Mouse (Mus musculus) kidney, embryonic 14.5 days (tissue): ENCODE data around the gene Cmtr1. TPM values are rescaled to one million over a fixed set of nuclear protein-coding genes. Genes with fewer than 3 reads are reported as not detected.
A peak's percentile ranks its signal among the peaks of the same experiment; 100 is the strongest.

Experiments
- ATAC-seq: fragments of 200-750 bp; cut with Nextera tagmentation; 2 replicates; pipeline ENCODE4 v1.8.0; 2017; ENCODE audit warnings: moderate number of reproducible peaks, mild to moderate bottlenecking, moderate TSS enrichment, moderate library complexity; ENCODE audit not compliant: low FRiP score, low TSS enrichment
- H3K27ac ChIP-seq: fragments of 300-500 bp; sonication (generic); 2 replicates; pipeline ENCODE4 v1.5.1; 2014; ENCODE audit warnings: low read depth, mild to moderate bottlenecking, low read length, moderate library complexity, mixed read lengths
- H3K27me3 ChIP-seq: fragments of 300-500 bp; sonication (generic); 2 replicates; pipeline ENCODE4 v1.6.1; 2014; ENCODE audit warnings: mild to moderate bottlenecking, low read length; ENCODE audit not compliant: control insufficient read depth, insufficient read depth
- H3K36me3 ChIP-seq: fragments of 300-500 bp; sonication (generic); 2 replicates; pipeline ENCODE4 v1.6.1; 2014; ENCODE audit warnings: low read length, mixed read lengths; ENCODE audit not compliant: control insufficient read depth, insufficient read depth
- H3K4me1 ChIP-seq: fragments of 300-500 bp; sonication (generic); 2 replicates; pipeline ENCODE4 v1.6.1; 2014; ENCODE audit warnings: low read length, mixed read lengths; ENCODE audit not compliant: control insufficient read depth, insufficient read depth
- H3K4me2 ChIP-seq: fragments of 300-500 bp; sonication (generic); replicated peaks from 2 replicates; pipeline ENCODE4 v1.6.1; 2014; ENCODE audit warnings: low read depth, mild to moderate bottlenecking, low read length
- H3K4me3 ChIP-seq: fragments of 300-500 bp; sonication (generic); 2 replicates; pipeline ENCODE4 v1.5.1; 2014; ENCODE audit warnings: mild to moderate bottlenecking, low read length
- H3K9ac ChIP-seq: fragments of 300-500 bp; sonication (generic); 2 replicates; pipeline ENCODE4 v1.6.1; 2014; ENCODE audit warnings: low read depth, mild to moderate bottlenecking, low read length, moderate library complexity
- H3K9me3 ChIP-seq: fragments of 300-500 bp; sonication (generic); 2 replicates; pipeline ENCODE4 v1.6.1; 2016; ENCODE audit warnings: low read length; ENCODE audit not compliant: control insufficient read depth
- WGBS: fragments of 180-500 bp; shearing (Covaris S2); extraction: QIAGEN DNeasy Blood & Tissue Kit; methylation state at CpG from one replicate; pipeline ENCODE4 v1.1.7; 2014; 5-methylcytosine and 5-hydroxymethylcytosine counted together
- polyA plus RNA-seq: library from polyadenylated mRNA; unstranded; fragments of >200 nt; fragmentation: Nextera tagmentation; extraction: Ambion mirVana; gene quantifications from 2 replicates; pipeline ENCODE4 v1.2.1, GENCODE M21; 2014

Gene Cmtr1
- polyA plus RNA-seq, 1 experiment from 2014 or later = 111 TPM

GRCm38 (mm10) chr17:29660762-29661391 is 482 bp downstream of the Cmtr1 start:
- H3K4me3 ChIP-seq = peak overlapping the region; percentile 99
- H3K4me2 ChIP-seq = peak overlapping the region; percentile 63
- peak overlapping the region; percentile 89 for H3K27ac ChIP-seq
- no peaks in the 10 kb centered on the region for H3K9me3 ChIP-seq
- H3K36me3 ChIP-seq = peaks cover 17% of the 10 kb centered on the region; the same call in 1 of the 2 replicates
- under 1% methylated on average over 41 of the region's 41 CpGs for WGBS
- H3K9ac ChIP-seq = peak overlapping the region; percentile 92
- H3K27me3 ChIP-seq = no peaks in the 10 kb centered on the region
- 0 out of 2 replicates have a peak, but pooled peaks cover 4% of the 10 kb centered on the region for H3K4me1 ChIP-seq
- peak; percentile 70 for ATAC-seq

- Histone ChIP-seq H3K4me2 (no peak overlapping the region), H3K9ac (no peak overlapping the region), H3K4me1 (0 out of 2 replicates have a peak, but pooled peaks cover 4% of the 10 kb centered on the region), H3K4me3 (no peak overlapping the region), H3K9me3 (no peaks in the 10 kb centered on the region), H3K36me3 (peaks cover 21% of the 10 kb centered on the region; the same call in 1 of the 2 replicates), H3K27me3 (no peaks in the 10 kb centered on the region), H3K27ac (no peak overlapping the region)
- ATAC-seq = no peak
- WGBS = 90% methylated on average over 6 of the region's 6 CpGs
These were observed 1.8 kb downstream of the Cmtr1 start for GRCm38 (mm10) chr17:29662145-29662544.

- WGBS = 87% methylated on average over 10 of the region's 10 CpGs
These were observed 7.9 kb downstream of the Cmtr1 start for GRCm38 (mm10) chr17:29668051-29668986.

GRCm38 (mm10) chr17:29669030-29669429 is 8.6 kb downstream of the Cmtr1 start:
- ATAC-seq = no peak
- no peak overlapping the region for H3K9ac ChIP-seq
- H3K36me3 ChIP-seq = peaks cover 31% of the 10 kb centered on the region
- no peaks in the 10 kb centered on the region for H3K27me3 ChIP-seq
- H3K4me1 ChIP-seq = no peaks in the 10 kb centered on the region
- 98% methylated on average over 4 of the region's 4 CpGs for WGBS
- no peak overlapping the region for H3K4me2 ChIP-seq
- H3K27ac ChIP-seq = no peak overlapping the region
- H3K4me3 ChIP-seq = no peak overlapping the region
- no peaks in the 10 kb centered on the region for H3K9me3 ChIP-seq

More at GRCm38 (mm10) chr17:29668051-29668986, 7.9 kb downstream of the Cmtr1 start:
- no peak overlapping the region for H3K27ac ChIP-seq
- H3K27me3 ChIP-seq = no peaks in the 10 kb centered on the region
- no peak overlapping the region for H3K4me2 ChIP-seq
- no peak overlapping the region for H3K4me3 ChIP-seq
- no peaks in the 10 kb centered on the region for H3K4me1 ChIP-seq
- peaks cover 28% of the 10 kb centered on the region for H3K36me3 ChIP-seq
- H3K9me3 ChIP-seq = no peaks in the 10 kb centered on the region
- no peak overlapping the region for H3K9ac ChIP-seq
- no peak for ATAC-seq

GRCm38 (mm10) chr17:29669936-29670335 is 9.5 kb downstream of the Cmtr1 start:
- H3K27ac ChIP-seq = no peak overlapping the region
- no peaks in the 10 kb centered on the region for H3K27me3 ChIP-seq
- no peaks in the 10 kb centered on the region for H3K4me1 ChIP-seq
- no peak overlapping the region for H3K4me3 ChIP-seq
- no peak overlapping the region for H3K4me2 ChIP-seq
- H3K36me3 ChIP-seq = peaks cover 33% of the 10 kb centered on the region
- no peaks in the 10 kb centered on the region for H3K9me3 ChIP-seq
- no peak overlapping the region for H3K9ac ChIP-seq
- ATAC-seq = no peak

- no peak overlapping the region for H3K4me3 ChIP-seq
- no peak overlapping the region for H3K27ac ChIP-seq
- no peak overlapping the region for H3K4me2 ChIP-seq
- H3K27me3 ChIP-seq = no peaks in the 10 kb centered on the region
- H3K36me3 ChIP-seq = peaks cover 43% of the 10 kb centered on the region
- no peak overlapping the region for H3K9ac ChIP-seq
- H3K9me3 ChIP-seq = no peaks in the 10 kb centered on the region
- ATAC-seq = no peak
- WGBS = 92% methylated on average over 2 of the region's 2 CpGs
- H3K4me1 ChIP-seq = no peaks in the 10 kb centered on the region
These were observed 10.6 kb downstream of the Cmtr1 start for GRCm38 (mm10) chr17:29671021-29671420.

- H3K27ac ChIP-seq = no peak overlapping the region
- WGBS = 94% methylated on average over 4 of the region's 4 CpGs
- no peak for ATAC-seq
- no peak overlapping the region for H3K9ac ChIP-seq
- no peak overlapping the region for H3K4me3 ChIP-seq
- H3K4me1 ChIP-seq = no peaks in the 10 kb centered on the region
- no peaks in the 10 kb centered on the region for H3K9me3 ChIP-seq
- H3K27me3 ChIP-seq = no peaks in the 10 kb centered on the region
- no peak overlapping the region for H3K4me2 ChIP-seq
- peaks cover 56% of the 10 kb centered on the region for H3K36me3 ChIP-seq
These were observed 12.9 kb downstream of the Cmtr1 start for GRCm38 (mm10) chr17:29673325-29673724.

GRCm38 (mm10) chr17:29678526-29678925 is 18.1 kb downstream of the Cmtr1 start:
- 88% methylated on average over 8 of the region's 8 CpGs for WGBS
- no peaks in the 10 kb centered on the region for H3K9me3 ChIP-seq
- H3K27ac ChIP-seq = no peak overlapping the region
- no peak overlapping the region for H3K4me2 ChIP-seq
- H3K27me3 ChIP-seq = no peaks in the 10 kb centered on the region
- no peak overlapping the region for H3K9ac ChIP-seq
- no peak overlapping the region for H3K4me3 ChIP-seq
- peaks cover 83% of the 10 kb centered on the region for H3K36me3 ChIP-seq
- H3K4me1 ChIP-seq = no peaks in the 10 kb centered on the region
- ATAC-seq = no peak
